Mouse (Mus musculus): ENCODE data around the gene Tmem106b.

Tmem106b gene

DNA sequence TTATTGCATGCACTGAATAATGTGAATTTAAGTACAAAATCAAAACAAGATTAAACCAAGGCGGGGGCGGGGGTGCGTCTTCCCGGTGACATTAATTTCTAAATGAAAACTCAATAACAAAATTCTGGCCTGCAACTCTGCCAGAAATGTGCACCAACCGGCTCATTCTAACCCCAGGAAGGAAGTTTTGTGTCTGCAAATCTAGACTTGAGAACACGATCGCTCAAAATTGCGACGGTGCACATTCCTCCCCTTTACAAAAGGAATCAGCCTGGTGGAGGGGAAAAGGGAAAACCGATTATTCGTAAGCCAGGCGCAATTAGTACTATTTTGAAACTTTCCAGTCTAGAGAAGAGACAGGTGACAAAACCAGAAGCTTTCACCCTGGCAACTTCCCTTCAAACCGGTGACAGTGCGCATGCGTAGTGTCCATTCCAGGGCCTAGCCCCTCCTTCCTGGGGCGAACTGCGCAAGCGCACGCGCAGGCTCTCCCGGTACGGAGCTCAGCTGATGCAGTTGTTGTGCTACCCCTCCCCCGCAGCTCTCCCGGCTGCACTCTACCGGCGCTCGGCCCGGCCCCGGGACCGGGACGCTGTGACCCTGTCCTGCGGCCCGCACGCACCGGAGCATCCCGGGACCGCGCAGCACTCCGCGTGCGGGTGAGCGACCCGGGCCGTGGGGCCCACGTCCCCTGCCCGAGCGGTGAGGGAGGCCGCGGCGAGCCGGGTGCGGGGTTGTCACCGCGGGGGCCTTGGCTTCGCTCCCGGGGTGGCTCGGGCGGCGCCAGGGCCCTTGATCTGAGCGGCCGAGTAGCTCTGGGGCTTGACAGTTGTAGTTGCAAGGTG is at the start of gene Tmem106b:
Tmem106b (plus strand) TSS at position 458 of the 845 bp plus-strand sequence.
- in situ Hi-C loops (cut with MboI; ENCODE audit: low pct_unique_long_range_greater_than_20kb in 1 of 2, low sequenced_read_pairs in 2 of 2, unreplicated experiment in 1 of 2), result no loop called here

DNA sequence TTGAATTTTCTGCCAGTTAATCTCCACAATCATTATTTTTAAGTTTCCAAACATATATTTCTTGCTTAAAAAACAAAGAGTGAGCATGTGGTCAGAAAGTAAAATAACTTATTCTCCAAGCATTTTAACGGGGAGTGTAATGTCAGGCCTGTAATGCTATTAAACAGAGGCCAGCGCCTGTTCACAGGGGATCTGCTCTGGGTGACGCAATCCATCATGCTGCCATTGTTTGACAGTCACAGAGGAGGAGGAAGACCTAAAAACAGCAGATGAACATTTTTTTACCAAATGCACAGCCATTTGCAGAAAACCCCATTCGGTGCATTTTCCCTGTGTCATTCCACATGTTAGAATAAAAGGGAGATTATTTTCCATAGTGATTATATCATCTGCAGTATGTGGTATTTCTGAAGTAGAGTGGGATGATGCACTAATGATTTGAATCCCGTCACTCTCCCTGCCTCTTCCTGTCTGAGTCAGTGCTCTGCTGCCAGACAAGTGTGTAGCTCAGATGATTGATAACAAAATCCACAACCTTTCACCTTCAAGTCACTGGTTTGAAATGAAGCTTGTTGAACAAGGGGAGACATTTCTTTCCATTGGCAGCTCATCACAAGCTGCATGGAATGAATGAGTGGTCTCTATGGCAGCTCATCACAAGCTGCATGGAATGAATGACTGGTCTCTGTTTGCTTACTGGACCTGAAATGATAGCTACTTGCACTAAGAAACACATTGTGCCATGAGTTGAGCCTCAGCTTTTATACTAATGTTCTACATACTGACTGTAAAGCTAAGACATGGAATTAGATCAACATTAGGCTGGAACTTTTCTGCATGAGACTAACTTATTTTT is 48.1 kb upstream of the Tmem106b start:
- in situ Hi-C loops (cut with MboI; ENCODE audit: low pct_unique_long_range_greater_than_20kb in 1 of 2, low sequenced_read_pairs in 2 of 2, unreplicated experiment in 1 of 2), result no loop called here

DNA sequence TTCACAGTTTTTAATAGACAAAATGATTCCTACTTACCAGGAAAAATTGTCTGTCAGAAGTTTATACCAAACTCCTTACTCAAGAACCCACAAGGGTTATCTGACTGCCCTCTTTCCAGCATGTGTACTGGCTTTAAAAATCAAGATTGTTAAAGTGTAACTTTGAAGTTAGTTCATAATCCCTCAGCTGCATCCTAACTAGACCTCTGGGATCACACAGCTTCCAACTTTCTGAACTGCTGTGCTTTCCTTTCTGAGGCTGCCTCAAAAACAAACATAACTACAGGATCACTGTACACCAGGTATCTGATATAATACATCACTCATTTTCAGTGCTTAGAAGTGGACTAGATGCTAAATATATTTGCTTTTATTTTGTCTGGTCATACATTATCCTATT is 39.0 kb upstream of the Tmem106b start:
- in situ Hi-C loops (cut with MboI; ENCODE audit: low pct_unique_long_range_greater_than_20kb in 1 of 2, low sequenced_read_pairs in 2 of 2, unreplicated experiment in 1 of 2), result no loop called here

DNA sequence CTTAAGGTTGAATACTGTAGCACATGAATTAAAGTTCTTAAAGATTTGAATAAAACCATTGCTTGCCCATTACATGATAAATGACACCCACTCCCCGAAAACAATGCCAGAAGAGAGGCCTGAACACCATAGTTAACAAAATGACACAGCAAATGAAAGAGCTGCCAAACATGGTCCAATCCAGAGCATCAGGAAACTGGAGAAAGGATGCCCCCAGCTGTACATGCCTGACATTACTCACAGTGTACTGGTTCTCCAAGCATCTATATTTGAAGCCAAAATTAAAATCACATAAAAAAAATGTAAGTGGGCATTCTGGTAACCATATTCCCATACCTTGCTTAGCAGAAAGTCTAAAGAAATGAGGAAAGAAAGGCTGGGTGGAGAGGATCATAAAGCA is 38.6 kb upstream of the Tmem106b start:
- in situ Hi-C loops (cut with MboI; ENCODE audit: low pct_unique_long_range_greater_than_20kb in 1 of 2, low sequenced_read_pairs in 2 of 2, unreplicated experiment in 1 of 2), result no loop called here

DNA sequence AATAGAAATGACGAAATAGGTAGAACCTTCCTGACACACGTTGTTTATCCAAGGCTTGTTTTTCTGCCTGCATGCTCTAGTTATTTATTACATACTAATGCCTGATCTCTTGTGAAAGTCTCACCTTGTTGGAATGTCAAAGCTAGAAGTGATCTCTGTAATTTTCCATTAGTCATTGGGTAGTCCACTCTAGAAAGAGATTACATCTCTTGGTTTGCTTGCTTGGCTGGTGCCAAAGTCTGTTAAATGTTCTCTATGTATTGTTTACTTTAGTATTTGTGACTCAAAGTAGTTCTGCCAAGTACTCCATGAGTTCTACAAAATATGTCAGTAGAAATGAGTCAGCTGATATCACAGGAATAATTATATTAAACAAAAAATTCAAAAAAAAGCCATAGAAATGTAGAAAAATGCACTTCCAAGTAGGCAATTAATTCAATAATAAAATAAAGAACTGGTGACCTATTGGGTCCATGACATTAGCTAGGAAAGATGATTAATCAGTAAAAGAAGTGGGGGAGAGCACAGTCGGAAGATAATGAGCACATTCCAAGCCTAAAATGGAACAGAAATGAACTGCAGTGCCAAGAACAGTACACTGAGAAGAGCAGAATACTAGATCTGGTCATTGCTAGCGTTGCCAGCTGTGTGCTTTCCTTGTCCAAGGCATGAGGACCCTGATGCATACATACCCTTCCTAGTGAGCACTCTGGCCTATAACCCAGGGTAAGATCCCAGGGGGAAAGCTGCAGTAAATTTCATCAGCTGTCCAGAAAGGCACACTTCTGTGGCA is 17.0 kb upstream of the Tmem106b start:
- in situ Hi-C loops (cut with MboI; ENCODE audit: low pct_unique_long_range_greater_than_20kb in 1 of 2, low sequenced_read_pairs in 2 of 2, unreplicated experiment in 1 of 2), result no loop called here

DNA sequence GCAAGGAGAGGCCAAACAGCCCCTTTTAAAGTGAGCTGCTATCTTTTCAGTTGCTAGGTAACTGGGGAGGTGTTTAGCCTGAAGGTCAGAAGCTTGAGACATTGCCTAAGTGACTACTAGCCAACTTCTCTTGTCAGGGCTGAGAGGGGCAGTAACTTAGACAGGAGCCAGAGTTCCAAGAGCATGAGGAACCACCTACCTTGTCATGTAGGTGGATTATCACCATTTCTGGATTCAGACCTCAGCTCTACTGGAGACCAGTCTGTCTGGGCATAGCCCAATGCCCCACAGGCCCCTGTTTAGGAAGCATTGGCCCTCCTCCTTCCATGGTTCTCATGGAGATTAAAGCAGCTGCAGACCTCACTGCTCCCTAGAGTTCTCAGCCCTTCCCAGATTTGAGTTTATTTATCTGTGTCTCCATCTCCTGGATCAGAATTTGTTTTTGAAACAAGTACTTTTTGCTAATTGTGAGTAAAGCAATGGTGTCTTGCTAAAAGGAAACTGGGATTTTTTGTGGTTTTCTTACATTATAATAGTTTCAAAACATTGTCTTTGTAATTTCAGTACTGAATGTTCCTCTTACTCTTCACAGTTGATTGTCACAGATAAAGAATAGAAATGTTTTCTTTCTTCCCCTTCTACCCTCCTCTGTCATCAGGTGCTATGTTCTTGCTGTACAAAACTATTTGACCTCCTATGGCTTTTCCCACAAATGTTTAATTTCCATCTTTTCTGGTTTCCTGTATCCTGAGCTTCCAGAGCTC is 8.1 kb upstream of the Tmem106b start:
- in situ Hi-C loops (cut with MboI; ENCODE audit: low pct_unique_long_range_greater_than_20kb in 1 of 2, low sequenced_read_pairs in 2 of 2, unreplicated experiment in 1 of 2), result no loop called here

DNA sequence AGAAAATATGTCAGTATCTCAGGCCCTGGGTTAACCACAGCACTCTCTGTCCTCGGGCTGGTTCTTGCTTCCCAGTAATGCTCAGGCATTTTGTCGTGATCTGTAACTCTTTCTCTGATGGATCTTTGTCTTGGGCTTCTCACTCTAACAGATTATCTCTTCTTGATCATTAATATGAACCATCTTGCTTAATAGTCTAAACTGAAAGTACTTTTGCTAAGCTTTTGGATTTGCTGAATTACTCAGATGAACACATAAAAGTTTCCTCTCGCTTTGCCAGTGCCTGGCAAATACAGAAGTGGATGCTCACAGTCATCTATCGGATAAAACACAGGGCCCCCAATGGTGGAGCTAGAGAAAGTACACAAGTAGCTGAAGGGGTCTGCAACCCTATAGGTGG is 7.5 kb upstream of the Tmem106b start:
- in situ Hi-C loops (cut with MboI; ENCODE audit: low pct_unique_long_range_greater_than_20kb in 1 of 2, low sequenced_read_pairs in 2 of 2, unreplicated experiment in 1 of 2), result no loop called here

DNA sequence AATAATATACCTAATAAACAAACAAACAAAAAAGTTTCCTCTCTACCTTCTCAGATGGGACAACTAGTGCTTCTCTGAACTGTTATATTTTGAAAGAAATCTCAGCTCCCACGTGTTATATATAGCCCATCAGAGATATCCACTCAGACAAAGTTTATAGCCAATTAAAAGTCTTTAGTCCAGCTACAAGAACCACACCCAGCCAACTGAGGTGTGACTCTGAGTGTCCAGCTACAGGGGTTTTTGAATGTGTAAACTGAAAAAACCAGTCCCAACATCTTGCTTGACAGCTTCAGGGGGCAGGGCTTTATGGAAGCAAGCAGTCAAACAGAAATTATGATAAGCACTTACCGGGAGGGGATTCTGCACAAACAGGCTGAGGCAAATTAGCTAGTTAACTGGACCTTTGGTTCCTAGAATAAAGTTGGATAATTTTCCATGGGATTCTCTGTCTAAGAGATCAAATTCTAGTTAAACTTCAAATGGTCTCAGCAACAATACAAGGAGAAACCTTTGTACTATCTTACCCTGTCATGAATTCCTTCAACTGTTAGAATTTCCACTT is 6.8 kb upstream of the Tmem106b start:
- in situ Hi-C loops (cut with MboI; ENCODE audit: low pct_unique_long_range_greater_than_20kb in 1 of 2, low sequenced_read_pairs in 2 of 2, unreplicated experiment in 1 of 2), result no loop called here

DNA sequence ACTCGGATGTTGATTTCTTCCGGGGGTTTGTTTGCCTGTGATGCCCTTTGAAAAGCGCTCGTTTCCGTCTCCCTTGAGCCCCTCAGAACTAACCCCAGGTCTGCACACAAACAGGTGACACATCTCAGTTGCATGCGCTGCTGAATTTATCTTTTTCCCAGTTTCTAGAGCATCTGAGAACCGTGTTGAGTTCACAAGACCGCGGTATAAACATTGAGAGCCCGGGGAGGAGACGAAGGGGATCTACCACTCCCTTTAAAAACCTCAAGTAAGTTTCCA is 527 bp downstream of the Tmem106b start:
- in situ Hi-C loops (cut with MboI; ENCODE audit: low pct_unique_long_range_greater_than_20kb in 1 of 2, low sequenced_read_pairs in 2 of 2, unreplicated experiment in 1 of 2), result no loop called here

DNA sequence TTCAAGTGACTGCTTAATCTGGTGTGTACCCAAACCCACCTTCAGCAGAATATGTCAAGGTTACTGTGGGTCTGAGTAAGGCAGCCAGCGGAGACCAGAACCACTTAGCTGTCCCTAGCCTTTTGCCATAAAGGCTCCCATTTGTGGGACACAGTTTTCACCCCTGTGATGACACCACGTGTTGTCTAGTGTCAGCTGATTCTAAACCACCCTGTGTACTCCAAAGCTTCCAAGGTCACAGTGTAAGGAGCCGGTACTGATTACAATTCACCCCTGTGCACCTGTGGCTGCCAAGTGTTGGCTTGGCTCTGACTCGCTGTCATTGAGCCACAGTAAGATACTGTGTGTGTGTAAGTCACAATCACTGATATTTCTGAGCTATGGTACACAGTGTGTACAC is 926 bp downstream of the Tmem106b start:
- in situ Hi-C loops (cut with MboI; ENCODE audit: low pct_unique_long_range_greater_than_20kb in 1 of 2, low sequenced_read_pairs in 2 of 2, unreplicated experiment in 1 of 2), result no loop called here

DNA sequence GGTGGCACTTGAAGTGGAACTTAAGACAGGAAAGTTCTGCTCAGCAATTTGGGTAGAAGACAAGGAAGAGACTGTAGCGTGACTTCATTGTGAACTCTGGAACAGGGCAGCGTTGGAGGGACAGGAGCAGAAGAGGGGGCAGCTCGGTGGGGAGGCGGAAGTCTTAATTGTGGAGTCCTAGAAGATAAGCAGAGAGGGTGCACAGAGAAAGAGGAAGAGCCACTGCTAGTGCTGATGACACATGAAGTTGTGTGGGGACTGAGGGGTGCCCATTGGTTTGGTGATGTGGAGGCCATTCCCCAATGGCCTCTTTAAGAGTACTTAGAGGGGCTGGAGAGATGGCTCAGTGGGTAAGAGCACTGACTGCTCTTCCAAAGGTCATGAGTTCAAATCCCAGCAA is 3.5 kb downstream of the Tmem106b start:
- in situ Hi-C loops (cut with MboI; ENCODE audit: low pct_unique_long_range_greater_than_20kb in 1 of 2, low sequenced_read_pairs in 2 of 2, unreplicated experiment in 1 of 2), result no loop called here

DNA sequence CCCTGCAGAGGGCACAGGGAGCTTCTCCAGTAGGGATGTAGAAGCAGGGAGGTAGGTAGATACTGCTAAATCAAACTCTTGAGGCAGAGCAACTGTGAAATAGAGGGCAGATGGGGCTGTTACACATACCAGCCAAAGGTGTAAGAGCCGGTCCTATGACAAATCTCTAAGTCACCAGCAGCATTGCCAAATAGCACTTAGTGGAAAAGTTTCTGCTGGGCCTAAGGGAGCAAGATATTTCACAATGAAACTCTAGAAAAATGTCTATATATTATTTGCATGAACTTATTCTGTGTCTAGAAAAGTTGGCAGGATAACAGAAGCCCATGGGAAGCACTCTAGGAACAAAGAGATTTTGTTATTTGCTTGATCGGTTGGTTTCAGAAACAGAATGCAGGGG is 4.3 kb downstream of the Tmem106b start:
- in situ Hi-C loops (cut with MboI; ENCODE audit: low pct_unique_long_range_greater_than_20kb in 1 of 2, low sequenced_read_pairs in 2 of 2, unreplicated experiment in 1 of 2), result no loop called here

DNA sequence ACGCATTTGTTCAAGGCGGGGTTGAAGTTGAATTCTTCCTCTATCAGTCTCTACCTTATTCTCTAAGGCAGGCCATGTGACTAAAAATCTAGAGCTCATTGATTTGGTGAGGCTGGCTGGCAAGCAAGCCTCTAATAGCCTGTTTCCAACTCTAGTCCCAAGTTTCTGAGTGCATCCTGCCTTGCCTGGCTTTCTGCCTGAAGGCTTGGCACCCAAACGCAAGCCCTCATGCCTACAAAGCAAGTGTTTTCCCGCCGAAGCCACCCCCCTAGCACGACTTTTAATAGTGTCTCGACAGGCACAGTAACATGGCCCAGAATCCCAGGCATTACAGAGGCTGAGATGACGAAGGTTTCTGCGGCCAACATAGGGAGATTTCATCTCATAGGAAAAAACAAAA is 13.3 kb downstream of the Tmem106b start:
- in situ Hi-C loops (cut with MboI; ENCODE audit: low pct_unique_long_range_greater_than_20kb in 1 of 2, low sequenced_read_pairs in 2 of 2, unreplicated experiment in 1 of 2), result no loop called here

DNA sequence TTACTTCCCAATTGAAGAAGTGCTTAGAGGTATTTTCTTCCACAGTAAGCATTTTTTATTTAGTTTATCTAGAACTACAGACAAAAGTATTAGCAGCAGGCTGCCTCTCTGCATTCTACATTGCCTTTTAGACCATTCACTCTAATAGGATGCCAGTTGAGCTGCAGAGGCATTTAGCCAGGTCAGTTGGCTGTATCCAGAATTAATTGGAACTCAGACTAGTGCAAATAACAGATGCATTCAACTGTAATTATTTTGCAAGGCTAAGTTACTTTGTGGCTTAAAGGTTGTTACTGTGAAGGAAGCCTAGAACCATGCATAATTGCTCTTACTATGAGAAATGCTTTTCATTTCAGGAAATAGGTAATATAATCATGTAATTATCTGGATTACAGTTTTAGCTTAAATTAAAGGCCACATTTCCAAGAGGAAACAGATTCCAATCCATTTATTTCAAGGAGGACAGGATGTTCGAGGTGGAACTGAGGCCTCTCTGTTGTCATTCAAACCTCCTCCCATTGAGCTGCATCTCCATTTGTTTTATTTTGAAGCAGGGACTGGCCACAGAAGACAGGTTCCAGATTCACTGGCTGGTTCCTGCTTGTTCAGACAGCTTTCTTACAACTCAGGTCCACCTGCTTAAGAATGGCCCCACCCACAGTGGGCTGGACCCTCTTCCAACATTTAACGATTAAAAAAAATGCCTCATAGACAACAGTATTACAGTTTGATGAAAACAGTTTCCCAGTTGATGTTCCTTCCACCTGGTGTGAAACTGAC is 27.3 kb downstream of the Tmem106b start:
- in situ Hi-C loops (cut with MboI; ENCODE audit: low pct_unique_long_range_greater_than_20kb in 1 of 2, low sequenced_read_pairs in 2 of 2, unreplicated experiment in 1 of 2), result no loop called here

DNA sequence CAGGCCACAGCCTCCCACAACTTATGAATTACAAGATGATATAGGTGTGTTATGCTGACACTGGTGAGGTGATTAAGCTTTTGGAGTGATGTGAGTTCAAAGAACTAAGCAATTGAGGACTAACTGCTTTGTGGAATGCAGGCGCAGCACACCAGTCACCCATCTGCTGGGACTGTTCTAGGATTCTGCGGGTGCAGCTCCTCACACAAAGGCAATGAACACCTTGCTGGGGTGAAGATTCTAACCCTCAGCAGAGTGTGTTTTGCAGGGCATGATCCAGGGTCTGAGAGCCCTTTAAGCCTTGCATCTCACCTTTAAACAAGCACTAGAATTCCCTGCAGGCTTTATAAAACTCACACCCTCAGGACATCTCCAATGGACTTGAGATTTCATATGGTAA is 30.6 kb downstream of the Tmem106b start:
- in situ Hi-C loops (cut with MboI; ENCODE audit: low pct_unique_long_range_greater_than_20kb in 1 of 2, low sequenced_read_pairs in 2 of 2, unreplicated experiment in 1 of 2), result no loop called here

DNA sequence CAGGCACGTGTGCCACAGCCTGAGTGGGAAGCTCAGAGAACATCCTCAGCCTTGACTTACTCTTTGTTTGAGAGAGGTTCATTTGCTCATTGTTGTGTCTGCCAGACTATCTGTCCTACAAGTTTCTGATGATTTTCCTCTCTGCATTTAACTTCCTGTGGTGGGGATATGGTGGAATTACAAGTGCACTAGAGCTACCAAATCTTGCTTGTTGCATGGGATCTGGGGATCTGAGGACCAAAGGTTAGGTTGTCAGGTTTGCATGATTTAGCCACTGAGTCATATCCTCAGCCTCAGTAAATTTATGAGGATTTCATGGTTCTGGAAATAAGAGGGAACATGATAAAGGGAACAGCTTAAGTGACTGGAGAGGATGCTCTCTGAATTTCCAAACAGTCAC is 39.1 kb downstream of the Tmem106b start:
- in situ Hi-C loops (cut with MboI; ENCODE audit: low pct_unique_long_range_greater_than_20kb in 1 of 2, low sequenced_read_pairs in 2 of 2, unreplicated experiment in 1 of 2), result no loop called here

DNA sequence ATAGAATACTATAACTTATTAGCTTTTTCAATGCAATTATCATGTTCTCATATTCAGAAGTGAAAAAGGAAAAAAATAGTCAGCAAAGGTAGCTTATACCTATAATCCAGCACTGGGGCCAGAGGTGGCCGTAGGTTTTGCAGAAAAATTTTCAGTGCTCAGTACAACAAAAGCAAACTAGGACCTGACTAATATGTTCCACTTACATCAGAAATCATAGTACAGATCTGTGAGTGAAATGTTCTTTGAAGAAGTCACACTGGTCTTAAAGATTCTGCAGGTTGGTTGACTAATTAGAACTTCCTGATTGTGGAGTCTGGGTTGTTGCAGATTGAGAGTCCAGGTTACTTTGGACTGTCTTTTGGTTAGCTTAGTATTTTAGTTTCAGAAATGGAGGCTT is 67.7 kb downstream of the Tmem106b start:
- in situ Hi-C loops (cut with MboI; ENCODE audit: low pct_unique_long_range_greater_than_20kb in 1 of 2, low sequenced_read_pairs in 2 of 2, unreplicated experiment in 1 of 2), result loop anchor here in 1 of 2 experiments (25.0 kb wide), 1 partner anchor 825 kb away; no protein-coding TSS in a partner anchor

Measured in mouse embryonic stem cell (cell line).